Mouse (Mus musculus) right cerebral cortex, postnatal 4 days (tissue): ENCODE results near the gene Parva.
A peak's percentile ranks its signal among the peaks of the same experiment; 100 is the strongest.

Experiments
- DNase-seq: peaks from one replicate; pipeline ENCODE4 v3.0.0-alpha.2; 2022

Gene Parva

DNA sequence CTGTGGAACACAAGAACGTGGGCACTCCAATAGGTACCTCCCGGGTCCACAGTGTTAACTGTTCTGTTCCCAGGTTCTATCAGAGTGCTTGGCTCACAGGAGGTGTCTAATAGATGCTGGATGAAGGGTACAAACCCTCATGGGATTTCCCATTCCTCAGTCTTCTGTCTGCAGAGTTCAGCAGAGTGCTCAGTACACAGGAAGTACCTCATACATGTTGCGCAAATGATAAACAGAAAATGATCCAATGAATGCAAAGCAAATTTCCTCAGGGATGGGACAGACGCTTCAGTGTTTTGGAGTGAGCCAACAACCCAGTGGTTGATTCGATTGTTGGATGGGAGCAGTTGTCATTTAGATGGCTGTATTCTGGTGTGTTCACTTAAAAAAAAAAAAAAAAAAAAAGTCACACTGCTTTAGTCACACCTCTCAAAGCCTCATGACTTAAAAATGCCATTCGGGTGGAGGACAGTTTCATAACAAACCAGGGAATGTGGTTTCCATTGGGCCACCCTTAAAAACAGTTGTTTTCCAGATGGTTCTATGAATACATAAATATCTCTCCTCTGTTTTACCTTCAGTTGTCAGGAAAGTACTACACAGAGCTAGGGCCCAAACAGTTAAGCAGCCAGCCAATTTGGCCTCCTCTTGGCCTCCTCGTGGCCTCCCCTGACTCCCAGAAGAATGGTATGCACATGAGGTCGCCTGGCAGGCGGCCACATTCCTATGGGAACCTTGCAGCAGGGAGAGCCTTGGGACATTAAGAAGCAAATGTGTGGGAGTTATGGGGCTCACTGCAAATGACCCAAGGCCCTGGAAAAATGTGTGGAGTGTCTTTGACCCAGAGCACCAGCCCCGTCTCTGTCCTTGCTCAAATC is 187.7 kb downstream of the Parva start:
- no peak for DNase-seq

DNA sequence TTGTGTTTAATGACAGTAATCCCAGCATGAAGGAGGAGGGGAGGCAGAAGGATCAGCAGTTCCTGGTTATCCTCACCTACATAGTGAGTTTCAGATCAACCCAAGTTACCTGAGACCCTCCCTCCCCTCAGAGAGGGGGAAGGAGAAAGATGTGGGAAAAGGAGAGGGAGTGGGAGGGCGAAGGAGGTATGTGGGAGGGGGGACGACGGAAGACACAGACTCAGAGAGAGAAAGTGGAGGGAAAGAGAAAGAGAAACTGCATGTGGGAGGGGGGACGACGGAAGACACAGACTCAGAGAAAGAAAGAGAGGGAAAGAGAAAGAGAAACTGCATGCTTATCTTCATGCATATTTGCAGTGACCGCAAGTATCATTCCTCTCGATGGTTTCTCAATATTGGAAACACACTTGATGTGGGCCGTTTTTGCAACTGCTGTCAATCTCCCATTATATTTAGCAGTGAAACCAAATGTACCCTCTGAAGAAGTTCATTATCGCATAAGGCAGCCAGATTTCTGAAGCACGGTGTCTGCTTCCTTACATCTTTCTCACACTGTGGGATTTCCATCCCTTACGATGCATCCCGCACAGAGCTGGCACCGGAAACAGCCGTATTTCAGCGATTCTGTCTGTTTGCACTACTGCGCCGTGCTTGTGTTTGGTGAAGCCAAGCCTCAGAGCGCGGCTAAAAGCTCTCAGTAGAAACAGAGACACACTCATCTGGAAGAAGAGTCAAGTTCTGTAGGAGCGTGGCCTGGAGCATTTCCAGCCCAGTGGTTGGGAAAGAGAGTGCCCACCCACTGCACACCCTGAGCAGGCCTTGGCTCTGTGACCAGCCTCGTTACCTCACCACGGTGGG is 193.2 kb downstream of the Parva start:
- peak; percentile 37 for DNase-seq

DNA sequence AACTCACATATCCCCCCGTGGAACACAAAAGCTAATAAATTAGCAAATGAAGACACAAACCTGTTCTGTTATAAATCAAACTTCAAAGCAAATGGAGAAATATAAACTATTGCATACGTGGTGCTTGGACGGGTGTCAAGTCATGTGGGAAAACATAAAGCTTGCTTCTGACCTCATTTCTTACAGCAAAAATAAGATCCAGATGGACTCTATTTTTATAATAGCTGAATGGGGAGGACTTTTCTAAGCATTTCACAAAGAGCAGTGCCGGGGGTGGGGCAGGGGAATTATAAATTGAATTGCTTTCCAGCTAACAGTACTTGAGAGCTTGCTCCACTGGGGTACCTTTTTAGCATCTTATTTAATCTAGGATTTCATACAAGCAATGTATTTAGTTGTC is 200.2 kb downstream of the Parva start:
- peak; percentile 13 for DNase-seq

DNA sequence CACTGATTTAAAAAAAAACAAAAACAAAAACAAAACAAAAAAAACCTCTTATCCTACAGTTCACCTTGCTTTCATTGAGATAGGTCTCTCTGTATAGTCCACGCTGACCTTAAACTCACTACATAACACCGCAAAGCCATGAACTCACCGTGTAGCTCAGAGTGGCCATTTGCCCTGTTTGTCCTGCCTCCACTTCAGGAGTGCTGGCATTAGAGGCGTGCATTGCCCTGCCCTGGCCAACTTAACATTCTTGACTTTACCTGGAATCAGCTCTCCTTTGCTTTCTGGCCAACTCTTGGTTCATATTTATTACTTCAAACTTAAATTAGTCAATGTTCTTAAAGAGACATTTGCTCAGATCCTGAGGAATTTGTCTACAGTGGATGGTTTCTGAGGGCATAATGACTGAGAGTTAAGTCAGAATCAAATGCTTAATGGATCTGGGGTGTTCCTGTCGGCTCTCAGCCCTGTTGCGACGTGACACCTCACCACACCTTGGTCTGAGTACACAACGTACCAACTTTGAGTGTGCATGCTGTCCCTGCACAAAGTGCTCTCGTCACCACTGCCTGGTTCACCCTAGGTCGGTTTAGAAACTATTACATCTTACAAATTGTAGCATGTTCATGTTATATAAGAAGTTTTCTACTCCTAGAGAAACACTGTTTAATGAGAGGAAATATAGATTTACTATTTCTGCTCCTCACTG is 207.4 kb downstream of the Parva start:
- DNase-seq = no peak

DNA sequence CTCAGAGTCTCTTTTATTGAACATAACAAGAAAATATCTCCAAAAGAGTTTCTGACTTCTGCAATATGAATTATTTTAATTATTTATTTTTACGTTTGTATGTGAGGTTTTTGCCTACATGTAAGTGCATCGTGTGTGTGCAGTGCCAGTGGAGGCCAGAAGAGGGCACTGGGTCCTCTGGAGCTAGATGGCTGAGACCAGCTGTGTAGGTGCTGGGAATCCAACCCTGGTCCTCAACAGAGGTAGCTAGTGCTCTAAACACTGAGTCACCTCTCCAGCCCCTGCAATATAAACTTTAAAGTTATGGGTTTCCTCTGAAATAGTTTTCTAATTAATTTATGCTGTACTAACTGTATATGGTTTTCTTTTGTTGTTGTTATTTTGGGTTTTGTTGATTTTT is 208.6 kb downstream of the Parva start:
- no peak for DNase-seq
